Mouse (Mus musculus) kidney, embryonic 16.5 days (tissue): ENCODE measurements around the gene Zbed4. TPM values are rescaled to one million over a fixed set of nuclear protein-coding genes. Genes with fewer than 3 reads are reported as not detected.
"Not testable (repeated sequence)": the region's sequence is repeated elsewhere in the genome, so short reads cannot be mapped to it uniquely, and the experiment has no call there.

Experiments
- ATAC-seq: fragments of 200-750 bp; cut with Nextera tagmentation; 2 replicates; pipeline ENCODE4 v1.8.0; 2017; ENCODE audit warnings: moderate TSS enrichment; ENCODE audit not compliant: low FRiP score, low TSS enrichment
- H3K27ac ChIP-seq: fragments of 300-500 bp; sonication (generic); 2 replicates; pipeline ENCODE4 v1.5.1; 2014; ENCODE audit warnings: low read length
- H3K27me3 ChIP-seq: fragments of 300-500 bp; sonication (generic); 2 replicates; pipeline ENCODE4 v1.6.1; 2014; ENCODE audit warnings: low read length, control low read depth, mixed read lengths; ENCODE audit not compliant: insufficient read depth
- H3K36me3 ChIP-seq: fragments of 300-500 bp; sonication (generic); 2 replicates; pipeline ENCODE4 v1.6.1; 2014; ENCODE audit warnings: low read length, control low read depth, mixed read lengths; ENCODE audit not compliant: insufficient read depth
- H3K4me1 ChIP-seq: fragments of 300-500 bp; sonication (generic); 2 replicates; pipeline ENCODE4 v1.6.1; 2014; ENCODE audit warnings: low read length, control low read depth, mixed read lengths; ENCODE audit not compliant: insufficient read depth
- H3K4me2 ChIP-seq: fragments of 300-500 bp; sonication (generic); replicated peaks from 2 replicates; pipeline ENCODE4 v1.6.1; 2014; ENCODE audit warnings: low read depth, low read length
- H3K4me3 ChIP-seq: fragments of 300-500 bp; sonication (generic); 2 replicates; pipeline ENCODE4 v1.5.1; 2014; ENCODE audit warnings: mild to moderate bottlenecking, low read length
- H3K9ac ChIP-seq: fragments of 300-500 bp; sonication (generic); replicated peaks from 2 replicates; pipeline ENCODE4 v1.6.1; 2014; ENCODE audit warnings: low read length
- H3K9me3 ChIP-seq: fragments of 300-500 bp; sonication (generic); 2 replicates; pipeline ENCODE4 v1.6.1; 2016; ENCODE audit warnings: low read length, control low read depth
- WGBS: fragments of 180-500 bp; shearing (Covaris S2); extraction: QIAGEN DNeasy Blood & Tissue Kit; methylation state at CpG from one replicate; pipeline ENCODE4 v1.1.7; 2014; 5-methylcytosine and 5-hydroxymethylcytosine counted together
- polyA plus RNA-seq: library from polyadenylated mRNA; unstranded; fragments of >200 nt; fragmentation: Nextera tagmentation; extraction: Ambion mirVana; gene quantifications from 2 replicates; pipeline ENCODE4 v1.2.1, GENCODE M21; 2015

Gene Zbed4
- polyA plus RNA-seq, 1 experiment from 2014 or later, result 22.0 TPM

DNA sequence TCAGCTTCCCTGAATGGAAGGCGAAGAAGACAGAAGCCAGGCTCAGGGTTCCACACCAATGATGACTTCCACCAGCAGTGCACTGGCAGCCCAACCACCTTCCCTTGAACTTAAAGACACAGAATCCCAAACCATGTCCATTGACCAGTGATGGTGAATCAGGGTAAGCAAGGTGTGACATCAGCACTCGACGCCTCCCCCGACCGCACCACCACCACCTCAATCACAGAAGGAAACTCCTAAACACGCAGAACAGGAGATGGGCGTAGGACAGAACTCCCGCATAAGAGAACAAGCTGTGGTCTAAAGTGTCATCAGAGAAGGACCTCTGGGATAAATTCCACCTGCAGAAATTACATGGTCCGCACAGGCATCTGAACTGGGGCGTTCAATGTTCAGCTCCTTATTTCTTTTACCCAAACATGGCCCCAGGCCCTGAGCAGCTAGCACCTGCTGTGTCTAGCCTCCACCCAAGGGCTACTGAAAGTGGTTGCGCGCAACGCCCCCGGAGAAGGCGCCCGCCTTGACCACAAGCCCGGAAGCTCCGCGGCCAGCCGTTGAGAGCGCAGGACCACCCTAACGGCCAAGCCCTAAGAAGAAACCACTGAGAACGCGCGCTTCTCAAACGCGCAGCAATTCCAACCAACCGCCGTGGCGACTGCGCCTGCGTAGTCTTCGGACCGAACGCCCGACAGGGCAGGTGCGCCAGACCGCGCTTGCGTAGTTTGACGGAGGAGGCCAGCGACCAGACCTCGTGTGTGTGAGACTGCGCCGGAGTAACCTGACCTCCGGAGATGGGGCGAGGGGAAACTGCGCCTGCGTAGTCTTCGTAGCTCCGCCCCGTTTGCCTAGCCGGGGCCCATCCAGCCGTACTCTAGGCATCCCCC lies 540 bp upstream of the Zbed4 start:
- 7% methylated on average over 54 of the region's 54 CpGs for WGBS
- Histone ChIP-seq H3K36me3 (0 out of 2 replicates have a peak, but pooled peaks cover 3% of the 10 kb centered on the region), H3K9me3 (no peaks in the 10 kb centered on the region), H3K9ac (peak overlapping the region; percentile 69), H3K4me3 (peak overlapping the region; percentile 86), H3K27ac (peak overlapping the region; percentile 94), H3K4me2 (peak overlapping the region; percentile 81), H3K27me3 (no peaks in the 10 kb centered on the region), H3K4me1 (peaks cover 20% of the 10 kb centered on the region)
- peak; percentile 98 for ATAC-seq

DNA sequence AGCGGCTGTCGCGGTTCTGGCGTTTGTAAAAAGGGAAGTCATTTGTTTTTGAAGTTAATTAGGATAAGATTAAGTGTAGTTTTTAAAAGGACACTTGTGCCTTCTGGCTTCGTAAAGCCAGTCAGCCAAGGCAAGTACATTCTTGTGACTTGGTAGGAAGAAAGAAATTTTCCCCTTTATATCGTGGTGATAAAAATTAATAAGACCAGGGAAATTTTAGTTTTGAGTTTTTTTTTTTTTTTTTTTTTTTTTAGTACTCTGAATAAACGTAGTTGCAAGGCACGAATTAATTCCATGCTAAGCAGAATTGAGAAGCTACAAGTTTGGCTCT lies 908 bp downstream of the Zbed4 start:
- Histone ChIP-seq H3K27me3 (no peaks in the 10 kb centered on the region), H3K4me3 (peak overlapping the region; percentile 86), H3K36me3 (0 out of 2 replicates have a peak, but pooled peaks cover 3% of the 10 kb centered on the region), H3K27ac (peak overlapping the region; percentile 77), H3K9me3 (no peaks in the 10 kb centered on the region), H3K9ac (peak overlapping the region; percentile 93), H3K4me2 (peak overlapping the region; percentile 81), H3K4me1 (peaks cover 20% of the 10 kb centered on the region)
- WGBS, result 1% methylated on average over 8 of the region's 8 CpGs
- ATAC-seq, result no peak

DNA sequence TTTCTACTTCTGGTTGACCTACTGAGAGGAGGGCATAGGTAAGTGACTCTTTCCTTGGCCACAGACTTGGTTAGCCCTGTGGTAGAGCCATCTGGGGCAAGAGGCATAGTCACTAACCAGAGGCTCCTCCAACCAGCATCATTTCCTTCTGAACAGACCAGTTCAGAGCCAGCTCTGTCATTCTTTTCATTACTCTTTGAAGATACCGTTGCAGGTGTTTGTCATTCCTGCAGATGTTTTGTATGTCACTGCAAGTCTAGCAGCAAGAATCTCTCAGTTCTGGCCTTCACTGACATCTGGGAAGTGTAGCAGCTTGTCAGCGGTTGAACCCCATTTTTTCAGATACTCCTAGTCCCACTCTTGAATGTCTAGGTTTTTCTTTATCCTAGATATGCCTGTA lies 3.4 kb downstream of the Zbed4 start:
- Histone ChIP-seq H3K4me3 (no peak overlapping the region), H3K4me1 (peaks cover 30% of the 10 kb centered on the region), H3K27ac (no peak overlapping the region), H3K27me3 (no peaks in the 10 kb centered on the region), H3K9me3 (no peaks in the 10 kb centered on the region), H3K4me2 (no peak overlapping the region), H3K9ac (no peak overlapping the region), H3K36me3 (peaks cover 15% of the 10 kb centered on the region; the same call in 1 of the 2 replicates)
- 90% methylated on average over 2 of the region's 2 CpGs for WGBS
- ATAC-seq, result no peak

DNA sequence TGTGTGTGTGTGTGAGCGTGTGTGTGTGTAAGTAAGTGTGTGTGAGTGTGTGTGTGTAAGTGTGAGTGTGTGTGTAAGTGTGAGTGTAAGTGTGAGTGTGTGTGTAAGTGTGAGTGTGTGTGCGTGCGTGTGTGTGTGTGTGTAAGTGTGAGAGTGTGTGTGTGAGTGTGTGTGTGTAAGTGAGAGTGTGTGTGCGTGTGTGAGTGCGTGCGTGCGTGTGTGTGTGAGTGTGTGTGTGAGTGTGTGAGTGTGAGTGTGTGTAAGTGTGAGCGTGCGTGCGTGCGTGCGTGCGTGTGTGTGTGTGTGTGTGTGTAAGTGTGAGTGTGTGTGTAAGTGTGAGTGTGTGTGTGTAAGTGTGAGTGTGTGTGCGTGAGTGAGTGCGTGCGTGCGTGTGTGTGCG lies 4.3 kb downstream of the Zbed4 start:
- no peak for ATAC-seq
- Histone ChIP-seq H3K9ac (no peak overlapping the region), H3K27ac (no peak overlapping the region), H3K36me3 (peaks cover 21% of the 10 kb centered on the region), H3K4me1 (peaks cover 24% of the 10 kb centered on the region), H3K9me3 (no peaks in the 10 kb centered on the region), H3K27me3 (no peaks in the 10 kb centered on the region), H3K4me2 (no peak overlapping the region), H3K4me3 (no peak overlapping the region)
- WGBS, result 96% methylated on average over 18 of the region's 18 CpGs

DNA sequence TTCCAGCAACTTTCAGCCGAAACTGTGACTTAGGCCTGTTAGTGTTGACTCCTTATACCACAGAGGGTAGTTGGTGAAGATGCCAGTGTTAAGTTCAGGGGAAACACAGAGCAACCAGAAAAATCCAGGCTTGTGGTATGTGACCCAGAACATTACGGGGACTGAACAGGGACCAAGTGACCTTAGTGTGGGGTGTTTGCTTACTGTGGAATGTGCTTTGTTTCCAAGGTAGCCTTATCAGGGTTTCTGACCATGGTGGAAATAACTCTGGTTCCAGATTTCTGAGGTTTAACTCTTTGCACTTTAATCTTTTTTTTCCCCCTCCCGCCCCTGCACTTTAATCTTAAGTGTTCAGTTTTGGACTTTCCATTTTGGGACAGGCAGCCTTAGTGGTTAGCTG lies 6.6 kb downstream of the Zbed4 start:
- 70% methylated on average over 3 of the region's 3 CpGs for WGBS
- Histone ChIP-seq H3K9me3 (no peaks in the 10 kb centered on the region), H3K36me3 (peaks cover 21% of the 10 kb centered on the region), H3K4me3 (no peak overlapping the region), H3K27me3 (no peaks in the 10 kb centered on the region), H3K4me1 (peaks cover 20% of the 10 kb centered on the region), H3K9ac (no peak overlapping the region), H3K27ac (peak overlapping the region; percentile 72), H3K4me2 (no peak overlapping the region)
- ATAC-seq, result 0 out of 2 replicates have a peak, but pooled peaks have one; percentile 33

DNA sequence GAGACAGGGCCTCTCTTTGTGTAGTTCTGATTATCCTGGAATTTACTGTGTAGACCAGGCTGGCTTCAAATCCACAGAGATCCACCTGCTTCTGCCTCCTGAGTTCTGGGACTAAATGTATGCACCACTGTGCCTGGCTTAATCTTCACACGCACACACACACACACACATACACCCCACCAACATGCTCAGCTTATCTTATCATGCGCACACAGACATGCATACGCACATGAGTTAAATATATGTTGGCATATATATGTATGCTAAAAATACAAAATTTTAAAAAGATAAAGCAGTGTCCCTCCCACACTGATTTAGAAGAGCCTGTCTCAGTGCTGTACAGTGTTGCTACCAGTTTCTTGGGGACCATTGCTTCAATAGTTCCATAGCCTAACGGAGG lies 10.1 kb downstream of the Zbed4 start:
- Histone ChIP-seq H3K9me3 (no peaks in the 10 kb centered on the region), H3K4me2 (no peak overlapping the region), H3K27me3 (no peaks in the 10 kb centered on the region), H3K4me3 (no peak overlapping the region), H3K9ac (no peak overlapping the region), H3K36me3 (peaks cover 28% of the 10 kb centered on the region), H3K27ac (no peak overlapping the region), H3K4me1 (peaks cover 10% of the 10 kb centered on the region)
- WGBS, result 92% methylated on average over 4 of the region's 4 CpGs
- no peak for ATAC-seq

DNA sequence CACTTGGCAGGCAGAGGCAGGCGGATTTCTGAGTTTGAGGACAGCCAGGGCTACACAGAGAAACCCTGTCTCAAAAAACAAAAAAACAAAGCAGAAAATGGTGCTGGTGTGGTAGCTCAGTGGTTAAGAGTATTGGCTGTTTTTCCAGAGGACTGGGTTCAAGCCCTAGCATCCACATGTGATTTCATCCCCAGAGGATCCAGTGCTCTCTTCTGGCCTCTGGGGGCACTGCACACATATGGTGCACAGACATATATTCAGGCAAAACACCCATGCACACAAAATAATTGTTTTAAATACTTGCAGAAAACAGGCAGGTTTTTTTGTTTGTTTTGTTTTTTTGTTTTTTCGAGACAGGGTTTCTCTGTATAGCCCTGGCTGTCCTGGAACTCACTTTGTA lies 14.7 kb downstream of the Zbed4 start:
- not testable (repeated sequence) for H3K4me2 ChIP-seq, ATAC-seq, H3K4me1 ChIP-seq, H3K9me3 ChIP-seq, H3K4me3 ChIP-seq, H3K27me3 ChIP-seq, H3K9ac ChIP-seq, H3K27ac ChIP-seq
- H3K36me3 ChIP-seq, result peaks cover 21% of the 10 kb centered on the region
- 100% methylated on average over 2 of the region's 2 CpGs for whole genome bisulfite sequencing

DNA sequence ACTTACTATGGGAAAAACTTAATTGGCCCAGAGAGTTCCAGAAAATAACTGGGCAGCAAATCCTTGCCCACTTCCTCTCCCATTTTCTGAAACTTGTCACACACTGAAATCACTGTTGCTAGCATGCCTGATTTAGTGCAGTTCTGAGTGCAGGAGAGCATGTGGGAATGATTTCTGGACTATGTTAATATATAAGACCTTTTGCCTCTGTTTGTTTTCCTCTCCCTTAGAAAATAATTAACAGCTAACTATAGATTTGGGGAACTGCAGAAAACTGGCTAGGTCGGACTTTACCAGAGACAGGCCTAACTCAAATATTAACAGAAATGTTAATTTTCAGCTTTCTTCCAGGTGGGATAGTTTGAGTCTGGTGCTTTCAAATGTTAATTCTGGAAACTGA lies 17.1 kb downstream of the Zbed4 start:
- Histone ChIP-seq H3K4me2 (no peak overlapping the region), H3K27ac (peak overlapping the region; percentile 79), H3K4me1 (peaks cover 4% of the 10 kb centered on the region; the same call in 1 of the 2 replicates), H3K9ac (no peak overlapping the region), H3K4me3 (no peak overlapping the region), H3K27me3 (no peaks in the 10 kb centered on the region), H3K36me3 (peaks cover 31% of the 10 kb centered on the region), H3K9me3 (no peaks in the 10 kb centered on the region)
- peak; percentile 39; the same call in 1 of the 2 replicates for ATAC-seq
- WGBS, result 59% methylated on average over 1 of the region's 1 CpGs

DNA sequence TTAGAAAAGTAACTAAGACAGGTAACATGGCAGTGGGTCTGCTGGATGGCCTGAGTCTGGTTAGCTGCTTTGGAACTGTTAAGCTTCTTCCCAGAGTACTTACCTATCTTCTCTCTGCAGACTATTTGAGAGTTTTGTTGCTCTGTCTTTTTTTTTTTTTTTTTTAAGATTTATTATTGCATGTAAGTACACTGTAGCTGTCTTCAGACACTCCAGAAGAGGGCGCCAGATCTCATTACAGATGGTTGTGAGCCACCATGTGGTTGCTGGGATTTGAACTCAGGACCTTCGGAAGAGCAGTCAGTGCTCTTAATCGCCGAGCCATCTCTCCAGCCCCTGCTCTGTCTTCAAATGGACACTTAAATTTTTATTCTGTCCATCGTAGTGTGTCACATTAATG lies 23.2 kb downstream of the Zbed4 start:
- not testable (repeated sequence) for H3K27me3 ChIP-seq, ATAC-seq, H3K4me2 ChIP-seq, H3K27ac ChIP-seq, H3K4me3 ChIP-seq, H3K4me1 ChIP-seq, H3K9ac ChIP-seq, H3K9me3 ChIP-seq
- WGBS, result 88% methylated on average over 5 of the region's 5 CpGs
- H3K36me3 ChIP-seq, result peaks cover 22% of the 10 kb centered on the region

DNA sequence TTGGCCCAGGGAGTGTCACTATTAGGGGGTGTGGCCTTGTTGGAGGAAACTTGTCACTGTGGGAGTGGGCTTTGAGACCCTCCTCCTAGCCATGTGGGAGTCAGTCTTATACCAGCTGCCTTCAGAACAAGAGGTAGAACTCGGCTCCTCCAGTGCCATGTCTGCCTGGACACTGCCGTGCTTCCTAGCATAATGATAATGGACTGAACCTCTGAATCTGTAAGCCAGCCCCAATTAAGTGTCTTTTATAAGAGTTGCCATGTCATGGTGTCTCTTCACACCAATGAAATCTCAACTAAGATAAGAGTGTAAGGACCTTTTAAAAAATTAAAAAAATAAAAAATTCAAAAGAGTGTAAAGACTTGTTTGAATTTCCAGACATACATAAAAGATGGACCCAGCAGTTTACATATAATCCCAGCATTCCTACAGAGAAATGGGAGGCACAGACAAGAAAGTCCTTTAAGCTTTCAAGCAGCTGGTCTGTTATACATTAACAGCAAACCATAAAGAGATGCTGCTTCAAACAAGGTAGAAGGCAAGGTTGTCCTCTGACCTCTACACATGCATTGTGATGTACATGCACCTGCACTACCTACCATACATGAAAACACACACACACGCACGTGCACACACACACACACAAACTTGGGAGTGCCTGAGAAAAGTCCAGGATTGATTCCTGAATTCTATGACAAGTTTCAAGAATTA lies 40.8 kb downstream of the Zbed4 start:
- Histone ChIP-seq H3K4me2 (no peak overlapping the region), H3K4me3 (no peak overlapping the region), H3K9me3 (no peaks in the 10 kb centered on the region), H3K36me3 (peaks cover 3% of the 10 kb centered on the region; the same call in 1 of the 2 replicates), H3K27ac (no peak overlapping the region), H3K27me3 (no peaks in the 10 kb centered on the region), H3K9ac (no peak overlapping the region), H3K4me1 (no peaks in the 10 kb centered on the region)
- WGBS, result 74% methylated on average over 4 of the region's 4 CpGs
- no peak for ATAC-seq
